Mouse (Mus musculus) liver, embryonic 14.5 days (tissue): ENCODE results near the gene Hoxb5.

Source experiments
- CTCF ChIP-seq: IDR thresholded peaks from 2 replicates; pipeline ENCODE4 v1.5.1; 2016; ENCODE audit warnings: antibody characterized with exemption, low read depth, control low read depth
- EP300 ChIP-seq: IDR thresholded peaks from 2 replicates; pipeline ENCODE4 v1.6.1; 2016; ENCODE audit warnings: antibody characterized with exemption, low read depth

DNA sequence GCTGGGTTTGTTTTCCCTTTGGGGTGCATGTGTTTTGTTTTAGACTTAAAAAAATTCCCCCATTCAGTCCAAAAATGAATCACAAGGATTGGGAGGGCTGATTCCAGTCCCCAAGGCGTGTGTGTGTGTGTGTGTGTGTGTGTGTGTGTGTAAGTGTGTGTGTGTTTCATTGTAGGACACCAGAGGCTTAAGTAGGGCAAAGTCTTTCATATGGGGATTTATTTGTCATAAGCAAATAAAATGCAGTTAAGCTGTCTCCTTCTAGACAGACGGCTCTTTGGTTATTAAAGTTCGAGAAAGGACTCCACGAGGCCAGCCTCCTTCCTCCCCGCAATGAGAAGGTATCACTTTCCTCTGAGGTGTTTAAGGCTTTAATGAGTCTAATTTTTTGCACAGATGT lies 18.7 kb downstream of the Hoxb5 start:
- no peak for TF ChIP-seq EP300
- no peak for TF ChIP-seq CTCF
